Mouse (Mus musculus) adrenal gland, adult 2 months (tissue): ENCODE measurements around the gene Gm44. TPM values are rescaled to one million over a fixed set of nuclear protein-coding genes. Genes with fewer than 3 reads are reported as not detected.
"Not testable (repeated sequence)": the region's sequence is repeated elsewhere in the genome, so short reads cannot be mapped to it uniquely, and the experiment has no call there.

Source experiments
- DNase-seq: peaks from one replicate; pipeline ENCODE4 v3.0.0; 2021
- long read RNA-seq: library from polyadenylated mRNA; stranded (forward); transcript quantifications from one replicate; pipeline ENCODE4 v2.0.0, GENCODE M21; 2021
- polyA plus RNA-seq: library from polyadenylated mRNA; depleted of rRNA; stranded (reverse); fragments of >200 nt; gene quantifications from 2 replicates; pipeline ENCODE4 v1.2.3, GENCODE M21; 2012; rRNA removed
- total RNA-seq, 2 experiments: library from RNA; stranded (reverse); gene quantifications; 2 replicates each; pipeline ENCODE4 v1.2.3; 2021

The Gm44 gene
- not detected for total RNA-seq
- polyA plus RNA-seq = not detected in 2 replicates
- long read RNA-seq = 0 reads

GRCm38 (mm10) chrX:90891842-90892241 is at the start of gene Gm44:
Gene Gm44, plus strand, starts transcription at chrX:90892142.
- no peak for DNase-seq

GRCm38 (mm10) chrX:90927989-90928388 is 36.0 kb downstream of the Gm44 start:
- no peak for DNase-seq

GRCm38 (mm10) chrX:90938211-90938610 is 46.3 kb downstream of the Gm44 start:
- DNase-seq = not testable (repeated sequence)
